Mouse (Mus musculus): ENCODE measurements around the gene Dnah3. TPM values are rescaled to one million over a fixed set of nuclear protein-coding genes. Genes with fewer than 3 reads are reported as not detected.
A peak's percentile ranks its signal among the peaks of the same experiment; 100 is the strongest.

The Dnah3 gene
- polyA plus RNA-seq, 1 experiment = 0.19 TPM

DNA sequence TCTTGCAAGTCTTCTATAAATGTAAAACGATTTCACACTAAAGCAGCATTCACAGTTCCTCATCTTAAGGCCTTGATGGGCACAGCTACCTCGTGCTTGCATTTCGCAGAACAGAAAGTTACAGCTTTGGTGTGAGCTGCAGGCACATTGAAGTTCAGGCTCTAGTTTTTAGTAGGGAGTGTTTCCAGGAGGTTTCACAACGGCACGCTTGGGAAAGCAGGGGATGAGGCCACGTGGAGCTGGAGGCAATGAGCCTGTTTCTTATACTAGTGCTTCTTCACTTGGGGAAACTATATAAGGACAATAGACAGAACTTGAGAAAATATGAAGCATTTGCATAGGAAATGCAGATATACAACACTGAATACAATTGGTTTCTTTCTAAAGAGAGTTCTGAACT, 98.0 kb downstream of the Dnah3 start:
- Histone ChIP-seq H3K4me1 (ENCODE audit: control insufficient read depth, insufficient read depth, low read length) (no peaks in the 10 kb centered on the region), H3K36me3 (ENCODE audit: control insufficient read depth, insufficient read depth, low read length) (no peaks in the 10 kb centered on the region), H3K27me3 (replicated peaks; ENCODE audit: control insufficient read depth, insufficient read depth, low read length) (no peaks in the 10 kb centered on the region), H3K27ac (ENCODE audit: insufficient read depth, low read depth, low read length) (no peak overlapping the region), H3K4me3 (ENCODE audit: insufficient read depth, low read depth, low read length) (no peak overlapping the region)
- no peak for DNase-seq
- TF ChIP-seq POLR2A (IDR thresholded peaks at IDR 0.05; ENCODE audit: low read depth, low read length) (no peak), CTCF (conservative IDR thresholded peaks at IDR 0.05; ENCODE audit: insufficient read depth, insufficient read length, low read depth, low read length) (no peak)
- 59% methylated on average over 6 of the region's 6 CpGs for WGBS

DNA sequence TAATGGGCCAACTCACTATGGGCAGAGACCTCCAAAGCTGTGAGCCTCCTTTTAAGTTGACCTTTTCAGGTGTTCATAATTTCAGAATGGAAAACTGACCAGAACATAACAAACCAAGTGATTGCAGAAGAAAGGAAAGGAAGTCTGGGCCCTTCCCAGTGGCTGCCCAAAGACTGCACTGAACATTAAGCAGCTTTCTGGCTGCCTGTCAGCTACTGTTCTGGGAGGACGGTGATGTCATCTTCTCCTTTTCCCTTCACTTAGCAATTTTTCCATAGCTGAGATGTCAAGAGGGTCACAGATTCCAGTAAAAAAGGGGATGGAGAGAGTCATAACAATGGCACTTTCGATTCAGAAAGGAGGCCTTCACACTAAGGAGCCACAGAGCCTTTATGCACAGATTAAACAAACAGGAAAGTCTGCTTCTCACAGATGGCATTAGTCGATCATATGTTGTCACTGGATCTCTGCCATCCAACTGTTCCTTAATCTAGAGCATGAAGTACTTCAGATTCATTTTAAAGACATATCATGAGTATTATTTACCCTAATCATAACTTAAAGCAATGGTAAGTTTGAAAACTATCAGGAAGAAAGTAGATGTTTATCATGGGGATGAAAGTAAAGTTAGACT, 109.7 kb downstream of the Dnah3 start:
- no peak for TF ChIP-seq CTCF (conservative IDR thresholded peaks at IDR 0.05; ENCODE audit: insufficient read depth, insufficient read length, low read depth, low read length)
- TF ChIP-seq POLR2A (IDR thresholded peaks at IDR 0.05; ENCODE audit: low read depth, low read length) = no peak
- H3K4me3 ChIP-seq (ENCODE audit: insufficient read depth, low read depth, low read length) = no peak overlapping the region
- WGBS = 59% methylated on average over 3 of the region's 3 CpGs
- no peak overlapping the region for H3K27ac ChIP-seq (ENCODE audit: insufficient read depth, low read depth, low read length)
- no peaks in the 10 kb centered on the region for H3K27me3 ChIP-seq (replicated peaks; ENCODE audit: control insufficient read depth, insufficient read depth, low read length)
- no peaks in the 10 kb centered on the region for H3K4me1 ChIP-seq (ENCODE audit: control insufficient read depth, insufficient read depth, low read length)
- no peaks in the 10 kb centered on the region for H3K36me3 ChIP-seq (ENCODE audit: control insufficient read depth, insufficient read depth, low read length)
- DNase-seq = no peak

DNA sequence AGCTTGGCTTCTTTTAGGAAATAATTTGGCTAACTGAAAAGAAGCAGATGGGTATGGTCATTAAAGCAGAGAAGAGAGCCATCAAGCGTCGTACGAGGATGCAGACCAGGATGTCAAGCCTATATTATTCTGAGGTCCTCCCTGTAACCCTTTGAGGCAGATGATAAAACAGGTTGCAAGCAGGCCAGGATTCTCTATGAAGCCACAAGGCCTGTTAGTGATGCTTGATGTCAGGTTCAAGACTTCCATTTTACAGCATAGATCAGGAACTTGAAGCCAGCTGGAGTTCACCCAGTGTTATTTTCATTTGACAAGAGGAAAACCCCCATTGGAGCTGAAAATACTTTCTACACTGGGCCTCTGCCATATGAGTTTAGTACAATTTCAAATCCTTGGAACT, 114.9 kb downstream of the Dnah3 start:
- Histone ChIP-seq H3K36me3 (ENCODE audit: control insufficient read depth, insufficient read depth, low read length) (no peaks in the 10 kb centered on the region), H3K4me1 (ENCODE audit: control insufficient read depth, insufficient read depth, low read length) (peaks cover 9% of the 10 kb centered on the region), H3K4me3 (ENCODE audit: insufficient read depth, low read depth, low read length) (no peak overlapping the region), H3K27ac (ENCODE audit: insufficient read depth, low read depth, low read length) (no peak overlapping the region), H3K27me3 (replicated peaks; ENCODE audit: control insufficient read depth, insufficient read depth, low read length) (no peaks in the 10 kb centered on the region)
- TF ChIP-seq CTCF (conservative IDR thresholded peaks at IDR 0.05; ENCODE audit: insufficient read depth, insufficient read length, low read depth, low read length) (no peak), POLR2A (IDR thresholded peaks at IDR 0.05; ENCODE audit: low read depth, low read length) (no peak)
- DNase-seq = no peak
- 85% methylated on average over 3 of the region's 3 CpGs for WGBS

DNA sequence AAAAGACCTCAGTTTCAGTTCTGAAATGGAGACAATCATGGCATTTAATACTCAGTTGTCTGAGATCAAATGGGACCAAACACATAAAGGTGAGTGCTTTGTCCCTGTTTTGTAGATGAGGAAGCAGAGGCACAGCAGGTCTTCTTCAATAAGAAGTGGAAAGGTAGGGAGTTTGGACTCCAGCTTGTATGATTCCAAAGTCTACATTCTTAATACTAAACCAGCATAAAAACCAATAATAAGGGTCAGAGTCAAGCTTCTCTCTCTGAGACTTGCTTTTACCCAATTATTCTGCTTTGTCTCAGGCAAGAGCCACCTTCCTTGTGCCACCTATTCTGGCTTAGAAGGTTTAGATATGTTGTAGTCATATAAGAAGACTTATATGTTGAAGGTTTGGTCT, 116.5 kb downstream of the Dnah3 start:
- DNase-seq = peak; percentile 75
- peak overlapping the region; percentile 83 for H3K27ac ChIP-seq (ENCODE audit: insufficient read depth, low read depth, low read length)
- H3K27me3 ChIP-seq (replicated peaks; ENCODE audit: control insufficient read depth, insufficient read depth, low read length) = no peaks in the 10 kb centered on the region
- no peak for TF ChIP-seq POLR2A (IDR thresholded peaks at IDR 0.05; ENCODE audit: low read depth, low read length)
- peaks cover 9% of the 10 kb centered on the region for H3K4me1 ChIP-seq (ENCODE audit: control insufficient read depth, insufficient read depth, low read length)
- H3K4me3 ChIP-seq (ENCODE audit: insufficient read depth, low read depth, low read length) = no peak overlapping the region
- H3K36me3 ChIP-seq (ENCODE audit: control insufficient read depth, insufficient read depth, low read length) = no peaks in the 10 kb centered on the region

DNA sequence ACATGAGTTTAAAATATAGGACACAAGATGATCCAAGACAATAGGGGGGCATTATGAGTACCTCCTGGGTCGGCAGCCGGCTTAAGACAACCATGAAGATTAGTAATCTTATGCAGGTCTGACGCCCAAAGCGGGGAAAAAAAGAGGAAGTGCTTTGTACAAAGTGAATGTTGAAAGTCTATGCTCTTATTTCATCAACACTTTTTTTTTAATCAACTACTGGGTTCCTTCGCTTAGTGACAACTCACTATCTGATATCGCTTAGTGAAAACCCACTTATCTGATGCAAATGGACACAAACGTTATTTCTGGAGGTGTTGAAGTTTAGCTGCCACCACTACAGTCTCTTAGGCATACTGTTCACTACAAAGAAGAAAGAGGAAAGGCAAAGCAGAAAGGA, 117.5 kb downstream of the Dnah3 start:
- no peak for DNase-seq
- WGBS = 93% methylated on average over 7 of the region's 7 CpGs

GRCm38 (mm10) chr7:119976256-119976655, 118.8 kb downstream of the Dnah3 start:
- peak overlapping the region; percentile 1; the same call in 1 of the 2 replicates for H3K27ac ChIP-seq (ENCODE audit: insufficient read depth, low read depth, low read length)
- H3K4me1 ChIP-seq (ENCODE audit: control insufficient read depth, insufficient read depth, low read length) = peaks cover 9% of the 10 kb centered on the region
- H3K27me3 ChIP-seq (replicated peaks; ENCODE audit: control insufficient read depth, insufficient read depth, low read length) = no peaks in the 10 kb centered on the region
- H3K36me3 ChIP-seq (ENCODE audit: control insufficient read depth, insufficient read depth, low read length) = no peaks in the 10 kb centered on the region
- DNase-seq = peak; percentile 92
- no peak for TF ChIP-seq CTCF (conservative IDR thresholded peaks at IDR 0.05; ENCODE audit: insufficient read depth, insufficient read length, low read depth, low read length)
- TF ChIP-seq POLR2A (IDR thresholded peaks at IDR 0.05; ENCODE audit: low read depth, low read length) = no peak
- no peak overlapping the region for H3K4me3 ChIP-seq (ENCODE audit: insufficient read depth, low read depth, low read length)
- whole genome bisulfite sequencing = 52% methylated on average over 6 of the region's 6 CpGs

More for the DNA sequence above, 117.5 kb downstream of the Dnah3 start:
- Histone ChIP-seq H3K27ac (ENCODE audit: insufficient read depth, low read depth, low read length) (peak overlapping the region; percentile 83), H3K4me3 (ENCODE audit: insufficient read depth, low read depth, low read length) (no peak overlapping the region), H3K27me3 (replicated peaks; ENCODE audit: control insufficient read depth, insufficient read depth, low read length) (no peaks in the 10 kb centered on the region), H3K36me3 (ENCODE audit: control insufficient read depth, insufficient read depth, low read length) (no peaks in the 10 kb centered on the region), H3K4me1 (ENCODE audit: control insufficient read depth, insufficient read depth, low read length) (peaks cover 9% of the 10 kb centered on the region)
- TF ChIP-seq POLR2A (IDR thresholded peaks at IDR 0.05; ENCODE audit: low read depth, low read length) = no peak
- no peak for TF ChIP-seq CTCF (conservative IDR thresholded peaks at IDR 0.05; ENCODE audit: insufficient read depth, insufficient read length, low read depth, low read length)

GRCm38 (mm10) chr7:119974214-119974613, 120.9 kb downstream of the Dnah3 start:
- no peak for TF ChIP-seq POLR2A (IDR thresholded peaks at IDR 0.05; ENCODE audit: low read depth, low read length)
- TF ChIP-seq CTCF (conservative IDR thresholded peaks at IDR 0.05; ENCODE audit: insufficient read depth, insufficient read length, low read depth, low read length) = no peak
- H3K27ac ChIP-seq (ENCODE audit: insufficient read depth, low read depth, low read length) = no peak overlapping the region
- no peaks in the 10 kb centered on the region for H3K36me3 ChIP-seq (ENCODE audit: control insufficient read depth, insufficient read depth, low read length)
- no peak for DNase-seq
- no peak overlapping the region for H3K4me3 ChIP-seq (ENCODE audit: insufficient read depth, low read depth, low read length)
- WGBS = 83% methylated on average over 5 of the region's 5 CpGs
- H3K4me1 ChIP-seq (ENCODE audit: control insufficient read depth, insufficient read depth, low read length) = peaks cover 9% of the 10 kb centered on the region
- H3K27me3 ChIP-seq (replicated peaks; ENCODE audit: control insufficient read depth, insufficient read depth, low read length) = no peaks in the 10 kb centered on the region

All from kidney, adult 2 months (tissue).